Mouse (Mus musculus) CD8-positive naive resting alpha-beta T cell, adult 2 months (primary cell): ENCODE data around the gene Mlana.

Experiments used
- DNase-seq, 2 experiments: peaks; one replicate each; pipeline ENCODE4 v3.0.0; 2022; ENCODE audit warnings: low read depth in 2 of 2, low spot score in 2 of 2

Gene Mlana

DNA sequence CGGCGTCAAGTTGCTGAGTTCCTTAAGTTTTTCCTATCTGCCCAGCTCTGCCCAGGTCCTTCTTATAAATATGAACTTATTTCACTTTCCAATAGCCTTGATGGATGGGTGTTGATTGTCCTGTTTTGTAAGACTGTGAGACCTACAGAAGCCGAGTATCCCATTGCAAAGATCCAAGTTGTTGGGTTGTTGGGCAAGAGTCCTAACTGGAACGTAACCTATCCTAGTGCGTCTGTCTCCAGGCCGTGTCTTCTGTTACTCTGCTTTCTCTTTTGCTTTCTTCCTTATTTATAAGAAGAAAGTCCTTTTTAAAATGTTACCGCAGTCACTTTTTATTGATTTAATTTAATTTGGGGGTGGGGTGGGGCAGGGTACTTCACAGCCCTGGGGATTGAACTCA lies 22.7 kb upstream of the Mlana start:
- no peak for DNase-seq

DNA sequence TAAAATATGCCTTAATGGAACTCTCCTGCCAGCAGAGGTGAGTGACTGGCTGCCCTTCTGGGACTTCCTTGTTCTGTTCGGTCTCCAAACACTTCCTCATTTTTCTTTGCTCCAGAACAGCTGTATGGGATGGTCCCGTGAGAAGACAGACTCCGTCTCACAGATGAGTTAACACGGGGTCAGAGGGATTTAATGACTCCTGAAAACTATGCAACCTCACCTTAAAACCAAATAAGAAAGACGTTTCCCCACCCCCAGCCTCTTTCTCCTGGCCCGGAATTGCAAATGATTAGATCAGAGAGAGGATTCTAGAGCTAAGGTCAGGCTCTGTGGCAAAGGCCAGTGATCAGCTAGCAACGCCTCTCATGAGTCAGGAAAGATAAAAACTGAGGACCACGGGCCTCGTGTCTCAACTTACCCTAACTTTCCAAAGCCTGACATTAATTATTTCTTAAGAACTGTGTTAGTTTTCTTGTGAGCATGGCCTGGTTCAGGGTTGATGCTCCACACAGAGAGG lies 22.0 kb upstream of the Mlana start:
- no peak for DNase-seq

DNA sequence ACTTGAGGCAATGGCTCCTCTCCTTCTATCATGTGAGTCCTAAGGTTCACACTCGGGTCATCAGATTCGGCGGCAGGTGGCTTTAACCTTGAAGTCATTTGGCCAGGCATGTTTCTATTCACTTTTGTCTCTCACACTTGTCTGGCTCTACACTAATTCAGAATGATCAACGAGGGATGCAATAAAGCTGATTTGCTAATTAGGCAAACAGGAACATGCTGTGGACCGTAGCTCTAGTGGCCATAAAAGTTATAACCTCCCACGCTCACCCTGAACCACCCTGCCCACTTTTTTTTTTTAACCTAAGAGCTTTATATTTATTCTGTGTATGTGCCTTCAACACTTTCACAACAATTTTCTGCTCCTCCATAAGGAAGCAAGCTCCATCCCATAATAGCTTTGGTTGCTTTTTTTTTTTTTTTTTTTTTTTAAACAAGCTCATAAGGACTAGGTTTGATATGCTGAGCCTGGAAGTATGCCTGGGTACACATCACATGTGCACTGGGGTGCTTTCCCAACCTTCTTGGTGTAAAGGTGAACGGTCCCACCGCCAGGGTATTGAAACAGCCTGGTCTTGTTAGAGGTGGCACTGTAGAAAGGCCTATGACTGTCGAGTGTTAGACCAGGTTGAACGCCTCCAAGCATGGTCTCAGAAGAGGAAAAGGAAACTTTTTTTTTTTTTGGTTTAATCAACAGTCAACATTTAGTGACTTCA lies 21.0 kb upstream of the Mlana start:
- no peak for DNase-seq

DNA sequence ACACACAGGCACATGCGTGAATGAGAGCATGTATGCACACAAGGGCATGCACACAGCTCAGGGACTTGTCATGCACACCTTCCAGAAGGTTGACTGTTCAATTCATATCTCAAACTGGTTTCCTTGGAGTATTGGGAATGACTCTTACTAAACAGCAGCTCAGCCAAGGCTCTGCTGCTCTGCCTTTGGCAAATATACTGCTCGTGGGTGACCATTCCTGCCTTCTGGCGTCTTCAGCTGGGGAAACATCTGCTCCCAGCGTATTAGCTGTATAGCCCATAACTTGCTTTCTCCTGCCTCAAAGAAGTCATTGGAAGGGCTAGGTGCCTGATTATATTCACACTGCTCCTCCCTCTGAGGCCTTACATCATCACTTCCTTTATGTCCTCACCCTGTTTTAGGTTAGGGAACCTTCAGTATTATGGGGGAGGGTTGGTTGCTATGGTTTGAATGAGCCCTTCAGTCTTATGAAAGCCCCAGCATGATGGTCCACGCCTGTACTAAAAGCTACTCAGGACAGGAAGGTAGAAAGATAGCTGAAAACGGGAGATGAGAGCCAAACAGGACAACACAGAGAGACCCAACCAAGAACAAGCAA lies 19.3 kb upstream of the Mlana start:
- DNase-seq = no peak

DNA sequence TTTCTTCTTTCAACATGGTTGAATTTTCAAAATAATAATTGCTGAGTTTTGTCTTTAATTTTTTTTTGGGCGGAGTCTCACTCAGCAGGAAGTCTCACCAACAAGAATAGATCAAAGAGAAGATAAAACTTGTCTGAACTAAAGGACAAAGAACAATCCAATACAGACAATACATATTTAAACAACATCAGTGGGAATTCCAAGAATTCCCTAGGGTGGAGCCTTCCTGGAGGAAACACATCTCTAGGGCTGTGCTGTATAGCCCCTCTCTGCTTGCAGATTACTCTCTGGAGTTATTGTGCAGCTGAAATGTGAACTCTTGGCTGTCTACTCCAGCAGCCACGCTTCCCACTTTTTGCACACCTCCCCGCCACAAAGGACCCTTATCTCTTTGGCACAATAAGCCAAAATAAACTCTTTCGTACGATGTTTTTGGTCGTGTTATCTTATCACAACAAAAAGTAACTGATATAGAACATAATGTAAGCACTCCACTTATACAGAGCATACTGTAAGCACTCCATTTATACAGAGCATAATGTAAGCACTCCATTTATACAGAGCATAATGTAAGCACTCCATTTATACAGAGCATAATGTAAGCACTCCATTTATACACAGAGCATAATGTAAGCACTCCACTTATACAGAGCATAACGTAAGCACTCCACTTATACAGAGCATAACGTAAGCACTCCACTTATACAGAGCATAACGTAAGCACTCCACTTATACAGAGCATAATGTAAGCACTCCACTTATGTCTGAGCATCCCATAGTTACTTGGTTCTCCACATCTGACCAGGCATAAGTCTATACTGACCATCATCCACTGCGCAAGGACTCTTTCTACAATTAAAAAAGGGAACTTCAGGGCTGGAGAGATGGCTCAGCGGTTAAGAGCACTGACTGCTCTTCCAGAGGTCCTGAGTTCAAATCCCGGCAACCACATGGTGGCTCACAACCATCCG lies 17.2 kb upstream of the Mlana start:
- no peak for DNase-seq

DNA sequence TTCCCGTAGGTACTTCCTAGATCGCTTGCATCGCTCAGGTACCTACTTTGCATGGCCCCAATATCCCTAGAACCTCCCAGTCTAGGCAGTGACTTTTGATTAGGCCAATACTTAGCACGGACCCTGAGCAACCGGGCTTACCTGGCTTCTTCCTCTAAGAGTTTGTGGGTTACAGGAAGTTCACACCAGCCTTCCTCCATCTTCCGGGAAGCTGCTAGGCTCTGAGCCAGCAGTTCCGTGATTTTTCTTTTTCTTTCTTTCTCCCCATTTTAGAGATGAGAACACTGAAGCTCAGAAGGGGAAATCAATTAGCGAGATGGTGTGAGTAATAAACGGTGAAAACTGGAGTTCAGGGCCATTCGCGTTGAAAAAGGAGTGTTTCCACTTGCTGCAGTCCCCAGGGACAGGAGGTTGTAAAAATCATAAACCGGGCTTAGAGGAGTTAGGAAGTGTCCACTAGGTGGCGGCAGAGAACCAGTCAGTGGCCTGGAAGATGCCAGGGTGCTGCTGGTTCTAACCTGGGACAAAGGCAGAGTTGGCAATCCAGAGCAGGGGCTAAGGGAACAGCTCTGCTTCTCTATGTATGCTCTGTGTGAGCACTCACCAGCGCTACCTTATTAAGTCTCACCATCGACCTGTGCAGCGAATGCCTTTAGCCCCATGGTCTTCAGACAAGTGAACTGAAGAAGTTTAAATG lies 13.6 kb upstream of the Mlana start:
- peak; percentile 73 to 79 for DNase-seq

DNA sequence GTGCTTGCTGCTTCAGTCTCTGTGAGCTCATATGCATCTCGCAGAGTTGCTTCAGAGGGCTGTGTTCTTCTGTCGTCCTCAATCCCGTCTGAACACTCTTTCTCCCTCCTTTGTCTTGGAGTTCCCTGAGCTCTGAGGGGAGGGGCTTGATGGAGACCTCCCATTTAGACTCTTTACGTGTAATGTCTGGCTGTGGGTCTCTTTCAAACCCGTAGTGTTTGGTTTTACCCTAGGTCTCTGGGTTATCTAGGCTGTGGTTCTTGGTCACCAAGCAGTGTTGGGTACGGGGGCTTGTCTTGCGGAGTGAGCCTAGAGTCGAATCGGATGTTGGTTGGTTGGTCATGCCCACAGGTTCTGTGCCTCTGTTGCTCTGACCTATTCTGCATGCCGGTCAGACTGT lies 2.6 kb upstream of the Mlana start:
- DNase-seq = no peak

DNA sequence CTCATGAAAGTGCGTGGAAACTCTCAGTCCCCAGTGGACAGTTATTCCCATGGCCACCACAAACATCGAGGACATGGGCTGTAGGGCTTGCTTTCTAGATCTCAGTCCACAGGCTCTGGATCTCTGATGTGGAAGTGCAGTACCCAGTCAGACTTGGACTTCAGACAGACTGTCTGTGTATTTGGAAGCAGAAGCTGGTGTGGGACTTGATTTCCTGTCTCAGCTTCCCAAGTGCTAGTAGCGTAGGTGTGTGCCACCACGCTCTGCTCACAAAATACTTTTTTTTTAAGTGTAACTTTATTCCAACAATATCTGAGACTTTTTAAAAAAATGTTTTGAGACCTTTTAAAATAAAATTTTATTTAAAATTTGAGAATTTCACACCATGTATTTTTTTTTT lies 1.3 kb upstream of the Mlana start:
- DNase-seq = no peak

DNA sequence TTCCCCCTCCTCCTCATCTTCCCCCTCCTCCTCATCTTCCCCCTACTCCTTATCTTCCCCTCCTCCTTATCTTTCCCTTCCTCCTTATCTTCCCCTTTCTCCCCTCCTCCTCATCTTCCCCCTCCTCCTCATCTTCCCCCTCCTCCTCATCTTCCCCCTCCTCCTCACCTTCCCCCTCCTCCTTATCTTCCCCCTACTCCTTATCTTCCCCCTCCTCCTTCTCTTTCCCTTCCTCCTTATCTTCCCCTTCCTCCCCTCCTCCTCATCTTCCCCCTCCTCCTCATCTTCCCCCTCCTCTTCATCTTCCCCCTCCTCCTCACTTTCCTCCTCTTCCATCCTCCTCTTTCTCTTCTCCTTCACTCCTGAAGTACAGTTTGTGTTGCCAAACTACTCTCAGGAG lies 784 bp upstream of the Mlana start:
- no peak for DNase-seq

DNA sequence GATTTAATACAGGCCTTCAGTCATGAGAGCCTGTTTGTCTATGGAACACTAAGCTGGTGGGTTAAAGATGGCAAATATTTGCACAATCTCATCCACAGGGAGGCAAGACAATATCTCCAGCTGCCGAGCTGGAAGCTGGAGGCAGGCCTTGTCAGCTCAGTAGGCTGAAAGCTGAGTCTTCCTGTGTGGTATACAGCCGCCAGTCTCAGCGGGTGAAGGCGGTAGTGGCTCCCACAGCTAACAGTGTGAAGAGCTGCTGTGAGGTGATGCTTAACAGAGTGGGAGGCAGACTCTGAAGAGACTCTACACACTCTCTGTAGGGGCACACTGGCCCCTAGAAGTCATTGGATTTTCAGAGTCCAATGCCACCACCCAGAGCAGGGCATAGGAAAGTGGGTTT lies 4.1 kb downstream of the Mlana start:
- DNase-seq = no peak

DNA sequence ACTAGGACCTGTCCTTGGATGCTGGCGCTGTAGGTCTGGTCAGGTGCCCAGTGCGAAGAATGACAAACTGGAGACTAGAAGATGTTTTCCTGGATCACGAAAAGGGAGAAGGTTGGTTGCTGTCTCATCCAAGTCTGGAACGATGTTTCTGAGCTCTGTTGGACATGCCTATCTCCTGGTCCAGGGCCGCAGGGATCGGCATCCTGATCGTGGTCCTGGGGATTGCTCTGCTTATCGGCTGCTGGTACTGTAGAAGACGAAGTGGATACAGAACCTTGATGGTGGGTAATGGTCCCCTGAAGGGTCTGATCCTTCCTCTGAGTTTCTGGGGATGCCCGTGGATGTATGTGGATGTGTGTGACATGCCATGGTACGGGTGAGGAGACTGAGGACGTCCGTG lies 6.8 kb downstream of the Mlana start:
- no peak for DNase-seq

DNA sequence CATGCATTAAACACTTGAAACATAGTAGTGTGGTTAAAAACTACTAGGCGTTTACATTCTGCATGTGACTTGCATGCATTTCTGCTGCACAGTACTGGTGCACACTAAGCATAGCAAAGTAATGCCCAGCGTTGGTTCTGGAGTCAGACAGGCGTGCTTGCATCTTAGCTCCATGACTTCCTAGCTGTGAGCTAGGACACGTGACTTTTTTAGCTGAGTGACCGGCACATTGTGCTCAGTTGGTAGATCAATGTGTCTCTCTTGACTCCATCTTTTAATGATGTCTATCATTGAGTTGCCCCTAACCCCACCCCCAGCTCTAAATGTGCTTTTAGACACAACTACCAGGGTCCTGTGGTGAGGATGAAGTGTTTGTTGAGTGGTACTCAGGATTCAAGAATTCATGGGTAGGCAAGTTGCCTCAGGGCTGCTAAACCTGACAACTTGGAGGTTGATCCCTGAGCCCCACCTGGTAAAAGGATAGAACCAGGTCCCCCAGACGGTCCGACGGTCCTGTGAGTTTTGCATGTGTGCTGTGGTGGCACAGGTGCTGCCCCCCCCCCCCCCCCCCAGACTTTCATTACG lies 9.8 kb downstream of the Mlana start:
- no peak for DNase-seq

DNA sequence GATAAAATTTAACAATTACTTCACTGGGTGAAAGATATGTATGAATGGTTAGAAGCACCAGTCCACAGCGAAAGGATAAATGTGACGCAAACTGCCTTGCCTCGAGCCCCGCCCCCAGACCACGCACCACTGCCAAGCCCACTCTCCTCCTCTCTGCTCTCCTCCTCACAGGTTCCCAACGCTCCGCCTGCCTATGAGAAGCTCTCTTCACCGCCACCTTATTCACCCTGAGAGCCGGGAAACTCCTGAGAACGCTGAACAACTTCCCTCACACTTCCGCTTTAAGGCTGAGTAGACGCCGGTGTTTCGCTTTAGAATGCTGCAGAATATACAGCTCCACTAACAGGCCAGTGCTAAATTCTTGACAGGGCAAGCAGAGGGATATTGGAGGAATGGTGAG lies 10.4 kb downstream of the Mlana start:
- peak; percentile 18 to 26 for DNase-seq

DNA sequence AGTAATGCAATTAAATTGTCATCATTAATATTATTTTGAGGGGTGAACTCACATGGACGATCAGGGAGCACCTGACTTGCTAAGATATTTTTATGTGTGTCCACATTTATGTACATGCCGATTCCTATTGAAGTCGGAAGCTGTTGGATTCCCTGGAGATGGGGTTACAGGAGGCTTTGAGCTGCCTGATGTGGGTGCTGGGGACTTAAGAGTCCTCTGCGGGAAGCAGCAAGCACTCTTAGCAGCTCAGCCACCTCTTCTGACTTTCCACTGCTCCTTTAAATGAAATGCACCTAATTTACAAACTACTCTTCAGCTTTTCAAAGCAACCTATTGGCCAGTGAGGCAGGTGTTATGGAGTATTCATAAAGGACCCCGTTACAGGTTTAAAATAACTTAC lies 10.8 kb downstream of the Mlana start:
- DNase-seq = no peak

DNA sequence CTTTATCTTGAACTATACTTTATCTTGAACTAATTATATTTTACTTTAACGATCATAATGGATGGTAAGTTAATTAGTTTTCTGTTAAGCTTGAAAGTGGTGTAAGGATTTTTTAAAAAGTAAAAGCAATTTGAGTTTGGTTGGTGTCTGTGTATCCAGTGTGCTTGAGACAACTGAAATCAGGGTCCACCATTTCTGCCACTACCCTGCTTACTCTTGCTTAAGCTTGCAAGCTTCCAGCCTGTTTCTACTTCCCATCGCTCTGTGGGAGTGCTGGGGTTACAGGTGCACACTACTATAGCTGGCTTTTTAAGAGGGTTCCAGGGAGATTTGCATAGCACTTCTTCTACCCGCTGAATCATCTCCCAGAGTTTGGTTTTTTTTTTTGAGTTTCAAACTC lies 11.8 kb downstream of the Mlana start:
- no peak for DNase-seq

DNA sequence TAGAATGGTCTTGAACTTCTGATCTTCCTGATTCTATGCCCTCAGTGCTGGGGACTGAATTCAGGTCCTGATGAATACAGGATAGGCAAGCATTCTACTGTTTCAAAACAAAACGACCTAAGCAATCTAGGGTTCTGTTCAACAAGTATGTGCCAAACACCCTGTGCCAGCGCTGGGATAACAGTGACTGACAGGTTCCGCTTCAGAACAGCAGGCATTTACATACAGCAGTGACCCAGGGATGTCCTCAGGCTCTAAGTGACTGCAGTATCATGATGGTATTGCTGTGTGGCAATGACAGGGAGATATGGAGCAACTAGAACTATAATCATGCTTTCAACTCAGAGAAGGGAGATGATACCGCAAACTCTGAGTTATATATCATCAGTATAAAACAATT lies 15.8 kb downstream of the Mlana start:
- no peak for DNase-seq

DNA sequence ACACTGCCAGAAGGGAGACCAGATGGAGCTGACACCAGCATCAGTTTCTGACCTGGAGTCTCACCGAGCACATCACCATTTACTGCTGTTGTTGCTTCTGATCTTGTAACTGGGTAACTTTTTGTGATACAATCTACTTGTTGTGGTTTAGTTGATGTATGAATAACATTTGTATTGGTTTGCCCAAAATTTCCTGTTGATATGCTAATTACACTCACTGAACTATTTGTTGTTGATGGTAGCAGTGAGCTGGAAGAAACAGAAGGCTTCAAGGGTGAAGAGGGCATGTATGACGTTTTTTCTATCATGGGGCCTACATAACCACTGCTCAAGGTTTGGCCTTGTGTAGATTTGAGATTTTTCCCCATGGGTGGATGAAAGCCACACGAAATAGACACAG lies 20.2 kb downstream of the Mlana start:
- DNase-seq = no peak

DNA sequence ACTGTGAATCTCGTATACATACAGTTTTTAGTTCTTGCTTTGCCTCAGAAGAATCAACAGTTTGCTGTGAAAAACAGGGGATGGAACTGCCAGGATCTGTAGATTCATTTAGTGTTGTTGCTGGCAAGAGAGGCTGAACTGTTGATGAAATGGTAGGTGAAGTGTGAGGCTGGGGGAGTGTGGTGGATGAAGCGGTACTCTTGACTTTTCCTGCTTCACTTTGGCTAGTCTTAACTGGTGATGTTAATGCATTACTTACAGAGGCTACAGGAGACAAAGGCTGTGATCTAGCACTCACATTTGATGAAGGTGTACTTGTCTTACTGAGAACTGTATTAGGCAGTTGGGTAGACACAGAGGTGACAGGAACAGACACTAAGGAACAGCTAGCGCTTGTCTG lies 20.9 kb downstream of the Mlana start:
- DNase-seq = no peak

DNA sequence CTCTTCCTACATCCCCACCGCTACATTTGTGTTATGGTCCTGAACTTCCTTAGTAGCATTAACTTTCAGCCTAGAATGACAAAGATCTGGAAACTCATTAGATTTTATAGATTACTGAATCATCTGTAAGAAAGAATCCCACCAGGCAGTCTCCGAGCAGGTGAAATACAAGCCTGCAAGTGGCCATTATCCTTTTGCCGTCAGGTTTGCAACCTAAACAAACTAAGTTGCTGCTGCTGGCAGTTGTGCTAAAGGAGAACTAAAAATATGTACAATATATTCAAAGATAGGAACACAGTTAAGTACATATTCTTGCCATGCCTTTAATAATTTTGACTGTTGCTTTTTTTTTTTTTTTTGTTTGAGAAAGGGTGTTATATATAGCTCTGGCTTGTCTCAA lies 37.8 kb downstream of the Mlana start:
- no peak for DNase-seq

DNA sequence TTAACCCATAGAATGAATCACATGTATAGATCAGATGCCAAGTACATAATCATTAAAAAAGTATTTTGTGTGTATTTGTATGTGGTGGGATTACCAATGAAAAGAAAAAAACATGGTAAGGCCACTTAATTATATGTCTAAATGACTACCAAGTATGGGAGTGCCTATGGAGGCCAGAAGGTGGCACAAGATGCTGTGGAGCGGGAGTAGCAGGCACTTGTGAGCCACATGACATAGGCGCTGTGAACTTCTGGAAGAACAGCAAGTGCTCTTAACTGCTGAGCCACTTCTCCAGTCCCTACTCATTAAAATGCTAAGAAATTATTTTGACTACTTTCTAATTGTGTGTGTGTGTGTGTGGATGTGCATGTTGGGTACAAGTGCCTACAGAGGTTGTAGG lies 42.0 kb downstream of the Mlana start:
- DNase-seq = no peak

DNA sequence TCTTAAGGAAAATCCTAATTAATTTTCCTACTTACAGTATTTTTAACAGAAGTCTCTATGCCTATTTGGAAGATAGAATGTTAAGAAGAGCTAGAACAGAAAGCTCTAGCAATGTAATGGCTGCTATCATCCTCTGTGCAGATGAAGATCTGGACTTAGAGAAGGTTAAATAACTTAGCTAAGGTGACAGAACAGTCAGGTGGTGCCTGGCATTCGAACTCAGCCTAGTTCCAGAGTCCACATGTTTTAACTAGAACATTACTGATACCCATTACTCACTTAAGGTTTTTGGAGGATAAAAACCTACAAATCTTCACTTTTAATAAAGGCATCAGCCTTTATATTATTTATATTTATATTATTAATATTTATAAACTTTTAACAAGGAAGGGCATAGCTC lies 43.0 kb downstream of the Mlana start:
- no peak for DNase-seq
